Mouse (Mus musculus): ENCODE measurements around the gene Olfr643. TPM values are rescaled to one million over a fixed set of nuclear protein-coding genes. Genes with fewer than 3 reads are reported as not detected.

The Olfr643 gene
- not detected in 2 replicates for polyA plus RNA-seq (2016; fragmentation: Nextera tagmentation; extraction: Ambion mirVana)

DNA sequence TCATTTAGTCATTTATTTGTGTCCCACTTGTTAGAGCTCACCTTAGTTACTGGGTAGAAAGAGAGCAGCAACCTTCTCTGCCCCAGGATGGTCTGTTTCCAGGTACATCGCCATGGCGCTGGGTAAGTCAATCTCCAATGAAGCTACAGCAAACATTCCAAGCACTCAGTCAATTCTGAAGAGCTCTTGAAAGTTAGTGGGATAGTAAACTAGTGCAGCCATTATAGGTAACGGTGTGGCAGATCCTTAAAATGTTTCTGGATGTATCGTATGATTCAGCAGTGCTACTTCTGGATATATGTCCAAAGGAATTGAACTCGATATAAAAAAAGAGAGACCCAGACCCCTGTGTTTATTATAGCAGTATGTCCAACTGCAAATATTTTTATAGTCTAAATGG, at the start of gene Olfr643:
TSS of gene Olfr643 (minus strand) at position 101 of the 400 bp plus-strand sequence.
- no peak within 1 kb of the TSS for H3K27ac ChIP-seq
- H3K4me1 ChIP-seq = no peaks in the 10 kb centered on the region
- H3K4me2 ChIP-seq (replicated peaks) = no peak within 1 kb of the TSS
- WGBS = 88% methylated on average over 5 of the region's 5 CpGs
- ATAC-seq (ENCODE audit: low FRiP score, low read depth) = no peak
- H3K36me3 ChIP-seq = no peaks in the 10 kb centered on the region
- H3K27me3 ChIP-seq (replicated peaks) = no peaks in the 10 kb centered on the region
- no peak within 1 kb of the TSS for H3K4me3 ChIP-seq
- no peaks in the 10 kb centered on the region for H3K9me3 ChIP-seq
- H3K9ac ChIP-seq = no peak within 1 kb of the TSS

DNA sequence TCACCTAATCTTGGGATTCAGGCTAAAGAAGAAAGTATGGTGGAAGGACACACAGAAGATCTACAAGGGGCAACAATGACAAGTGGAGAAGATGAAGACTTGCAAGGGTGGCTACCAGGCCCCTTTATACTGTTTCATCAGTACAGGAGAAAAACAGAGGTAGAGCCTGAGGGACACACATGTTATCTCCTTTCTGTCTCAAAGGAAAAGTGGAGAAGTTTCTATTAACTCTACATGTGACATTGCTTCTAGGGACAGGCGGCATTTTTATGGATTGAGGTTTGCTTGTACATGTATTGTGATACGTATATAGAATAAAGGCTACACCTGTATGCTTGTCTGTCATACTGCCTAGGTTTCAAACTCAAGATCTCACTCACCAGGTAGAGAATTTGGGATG, 46.1 kb upstream of the Olfr643 start, which contains the start of gene Olfr648:
TSS of gene Olfr648 (minus strand) at position 101 of the 400 bp plus-strand sequence.
- H3K4me2 ChIP-seq (replicated peaks) = no peak within 1 kb of the TSS
- H3K36me3 ChIP-seq = no peaks in the 10 kb centered on the region
- H3K4me3 ChIP-seq = no peak within 1 kb of the TSS
- no peak within 1 kb of the TSS for H3K9ac ChIP-seq
- ATAC-seq (ENCODE audit: low FRiP score, low read depth) = no peak
- no peaks in the 10 kb centered on the region for H3K4me1 ChIP-seq
- no peak within 1 kb of the TSS for H3K27ac ChIP-seq
- WGBS = 96% methylated on average over 2 of the region's 2 CpGs
- H3K9me3 ChIP-seq = no peaks in the 10 kb centered on the region
- H3K27me3 ChIP-seq (replicated peaks) = no peaks in the 10 kb centered on the region

DNA sequence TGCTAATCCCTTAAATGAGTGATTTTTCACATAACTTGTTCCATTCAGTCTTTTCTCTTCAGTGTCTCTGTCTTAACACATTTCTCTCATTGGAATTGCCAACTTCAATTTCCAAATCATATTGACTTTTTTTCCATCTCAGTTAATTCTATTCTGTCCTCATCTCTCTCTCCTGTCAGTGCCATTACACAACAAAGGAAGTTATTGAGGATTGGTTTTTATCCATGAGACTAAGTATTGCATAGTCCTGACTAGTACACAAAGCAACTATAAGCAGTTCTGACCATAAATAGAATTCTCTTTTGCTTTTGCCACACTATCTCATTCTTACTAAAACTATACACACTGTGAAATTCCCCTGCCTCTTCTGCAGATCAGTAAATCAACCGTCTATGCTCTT, 41.9 kb upstream of the Olfr643 start:
- Histone ChIP-seq H3K36me3 (no peaks in the 10 kb centered on the region), H3K4me3 (no peak overlapping the region), H3K27ac (no peak overlapping the region), H3K9ac (no peak overlapping the region), H3K9me3 (no peaks in the 10 kb centered on the region), H3K4me2 (replicated peaks) (no peak overlapping the region), H3K4me1 (no peaks in the 10 kb centered on the region), H3K27me3 (replicated peaks) (no peaks in the 10 kb centered on the region)
- WGBS = 84% methylated on average over 1 of the region's 1 CpGs
- no peak for ATAC-seq (ENCODE audit: low FRiP score, low read depth)

DNA sequence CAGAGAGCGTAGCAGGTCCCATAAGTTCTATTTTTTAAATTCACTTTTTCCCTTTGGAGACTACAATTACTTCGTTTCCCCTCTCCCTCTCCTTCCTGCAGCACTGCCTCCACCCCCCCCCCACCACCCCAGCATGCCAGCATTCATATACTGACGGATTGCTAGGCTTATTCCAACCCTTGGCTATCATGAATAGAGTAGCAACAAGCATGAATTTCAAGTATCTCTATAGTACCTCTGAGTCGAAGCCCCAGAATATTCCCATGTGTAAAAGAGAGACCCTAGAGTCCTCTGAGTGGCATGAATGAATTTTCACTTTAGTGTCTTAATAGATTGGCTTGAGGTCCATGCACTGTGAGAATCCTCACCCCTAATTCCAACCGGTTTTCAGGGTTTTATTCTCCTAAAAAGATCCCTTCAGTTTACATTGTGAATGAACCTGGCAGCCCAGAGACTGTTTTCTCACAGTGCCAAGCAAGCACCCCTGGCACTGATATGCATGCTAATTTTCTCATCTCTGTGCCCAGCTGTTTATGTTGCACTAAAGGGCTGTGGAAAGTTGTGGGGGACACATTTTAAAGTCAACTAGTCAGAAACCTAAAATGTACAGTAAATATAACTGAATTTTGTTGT, 41.3 kb upstream of the Olfr643 start:
- H3K9ac ChIP-seq = no peak overlapping the region
- no peak overlapping the region for H3K27ac ChIP-seq
- no peak overlapping the region for H3K4me3 ChIP-seq
- no peaks in the 10 kb centered on the region for H3K36me3 ChIP-seq
- no peaks in the 10 kb centered on the region for H3K27me3 ChIP-seq (replicated peaks)
- H3K9me3 ChIP-seq = no peaks in the 10 kb centered on the region
- no peak overlapping the region for H3K4me2 ChIP-seq (replicated peaks)
- no peaks in the 10 kb centered on the region for H3K4me1 ChIP-seq
- 73% methylated on average over 5 of the region's 5 CpGs for WGBS
- no peak for ATAC-seq (ENCODE audit: low FRiP score, low read depth)

DNA sequence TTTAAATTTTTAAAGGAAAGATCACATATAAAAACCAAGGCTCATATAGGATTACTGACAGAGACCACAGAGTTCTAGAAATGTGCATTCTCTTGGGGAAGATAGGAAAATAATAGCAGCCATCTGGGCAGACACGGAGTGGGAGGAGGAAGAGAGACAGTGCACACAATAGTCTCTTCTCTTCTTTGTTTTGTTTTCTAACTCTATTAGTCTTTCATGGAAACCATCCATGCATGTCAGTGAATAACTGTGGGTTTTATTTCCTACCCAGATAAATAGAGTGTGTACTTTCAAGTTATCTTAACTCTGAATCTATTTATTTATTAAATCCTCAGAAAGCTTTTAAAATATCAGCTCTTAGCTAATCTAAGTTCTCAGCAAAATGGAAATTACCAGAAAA, 37.9 kb upstream of the Olfr643 start:
- no peak for ATAC-seq (ENCODE audit: low FRiP score, low read depth)
- Histone ChIP-seq H3K27me3 (replicated peaks) (no peaks in the 10 kb centered on the region), H3K27ac (no peak overlapping the region), H3K36me3 (no peaks in the 10 kb centered on the region), H3K4me1 (no peaks in the 10 kb centered on the region), H3K4me2 (replicated peaks) (no peak overlapping the region), H3K4me3 (no peak overlapping the region), H3K9ac (no peak overlapping the region), H3K9me3 (no peaks in the 10 kb centered on the region)
- WGBS = 15% methylated on average over 1 of the region's 1 CpGs

DNA sequence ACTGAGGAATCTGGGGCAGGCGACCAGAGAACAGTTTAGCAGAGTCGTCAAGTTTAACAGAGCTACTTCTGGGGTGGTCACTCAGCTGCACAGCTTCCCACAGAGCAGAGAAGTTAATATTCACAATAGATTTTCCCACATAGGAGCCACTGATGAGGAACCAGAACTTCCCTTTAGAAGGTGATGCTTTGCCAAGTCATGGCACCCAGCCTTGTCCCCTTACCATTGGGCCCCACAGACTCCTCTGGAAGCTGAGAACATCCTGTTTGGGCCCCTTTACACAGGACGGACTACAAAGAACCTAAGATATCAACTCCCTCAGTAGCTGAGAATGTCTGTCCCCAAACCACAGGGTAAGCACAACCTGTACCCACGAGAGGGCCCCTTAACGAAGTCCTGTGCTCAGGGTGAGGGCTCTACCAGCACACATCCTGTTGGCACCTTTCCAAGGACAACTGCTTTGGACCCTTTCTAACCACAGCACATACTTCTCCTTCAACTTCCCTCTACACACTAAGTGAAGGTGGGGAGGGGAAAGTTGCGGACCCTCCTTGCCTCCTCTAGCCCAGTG, 32.5 kb upstream of the Olfr643 start:
- H3K27me3 ChIP-seq (replicated peaks) = no peaks in the 10 kb centered on the region
- no peaks in the 10 kb centered on the region for H3K9me3 ChIP-seq
- no peak overlapping the region for H3K9ac ChIP-seq
- no peak overlapping the region for H3K4me3 ChIP-seq
- 82% methylated on average over 6 of the region's 6 CpGs for WGBS
- H3K27ac ChIP-seq = no peak overlapping the region
- no peak overlapping the region for H3K4me2 ChIP-seq (replicated peaks)
- no peaks in the 10 kb centered on the region for H3K4me1 ChIP-seq
- ATAC-seq (ENCODE audit: low FRiP score, low read depth) = no peak
- no peaks in the 10 kb centered on the region for H3K36me3 ChIP-seq

DNA sequence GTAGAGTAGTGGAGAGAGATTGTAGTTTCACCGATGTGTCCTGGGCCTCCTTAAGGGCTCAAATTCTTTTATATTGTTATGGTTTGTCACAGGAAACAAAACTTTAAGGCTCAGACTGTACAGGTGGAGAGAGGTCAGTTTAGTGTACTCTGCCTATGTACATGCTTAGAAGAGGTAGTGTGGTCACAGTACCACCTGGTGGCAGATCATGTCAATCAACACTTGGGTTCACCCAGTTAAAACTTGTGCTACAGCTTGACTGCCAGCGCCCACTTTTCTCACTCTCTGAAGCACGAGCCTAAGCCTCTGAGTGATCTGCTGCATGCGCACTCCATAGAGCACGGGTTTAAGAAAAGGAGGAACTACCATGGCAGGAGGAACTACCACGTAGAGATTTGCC, 29.9 kb upstream of the Olfr643 start:
- WGBS = 83% methylated on average over 6 of the region's 6 CpGs
- ATAC-seq (ENCODE audit: low FRiP score, low read depth) = no peak

DNA sequence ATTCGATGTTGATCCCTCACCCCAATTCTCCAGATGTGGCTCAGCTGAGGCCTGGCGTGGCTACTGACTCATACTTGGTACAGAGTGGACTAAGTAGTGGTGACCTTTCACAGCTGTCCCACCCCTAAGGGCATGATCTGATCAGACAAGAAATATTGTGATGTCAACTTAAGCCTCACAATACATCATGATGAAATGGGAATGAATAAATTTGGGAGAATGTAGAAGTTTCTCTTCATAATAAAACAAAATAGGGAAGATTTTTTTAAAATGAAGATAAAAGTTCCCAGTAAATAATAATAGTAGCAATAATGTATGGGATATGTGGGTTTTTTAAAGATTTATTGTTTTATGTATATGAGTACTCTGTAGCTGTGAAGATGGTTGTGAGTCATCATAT, 13.3 kb upstream of the Olfr643 start, which contains the start of gene Ubqlnl:
TSS of gene Ubqlnl (minus strand) at position 101 of the 400 bp plus-strand sequence.
- Histone ChIP-seq H3K9me3 (no peaks in the 10 kb centered on the region), H3K36me3 (no peaks in the 10 kb centered on the region), H3K27me3 (replicated peaks) (no peaks in the 10 kb centered on the region), H3K4me3 (no peak within 1 kb of the TSS), H3K4me1 (no peaks in the 10 kb centered on the region), H3K27ac (no peak within 1 kb of the TSS), H3K4me2 (replicated peaks) (no peak within 1 kb of the TSS), H3K9ac (no peak within 1 kb of the TSS)
- ATAC-seq (ENCODE audit: low FRiP score, low read depth) = no peak
- WGBS = 83% methylated on average over 2 of the region's 2 CpGs

More for the DNA sequence above, 29.9 kb upstream of the Olfr643 start:
- no peaks in the 10 kb centered on the region for H3K4me1 ChIP-seq
- no peaks in the 10 kb centered on the region for H3K9me3 ChIP-seq
- H3K27ac ChIP-seq = no peak overlapping the region
- no peak overlapping the region for H3K9ac ChIP-seq
- no peak overlapping the region for H3K4me3 ChIP-seq
- H3K36me3 ChIP-seq = no peaks in the 10 kb centered on the region
- no peak overlapping the region for H3K4me2 ChIP-seq (replicated peaks)
- H3K27me3 ChIP-seq (replicated peaks) = no peaks in the 10 kb centered on the region

DNA sequence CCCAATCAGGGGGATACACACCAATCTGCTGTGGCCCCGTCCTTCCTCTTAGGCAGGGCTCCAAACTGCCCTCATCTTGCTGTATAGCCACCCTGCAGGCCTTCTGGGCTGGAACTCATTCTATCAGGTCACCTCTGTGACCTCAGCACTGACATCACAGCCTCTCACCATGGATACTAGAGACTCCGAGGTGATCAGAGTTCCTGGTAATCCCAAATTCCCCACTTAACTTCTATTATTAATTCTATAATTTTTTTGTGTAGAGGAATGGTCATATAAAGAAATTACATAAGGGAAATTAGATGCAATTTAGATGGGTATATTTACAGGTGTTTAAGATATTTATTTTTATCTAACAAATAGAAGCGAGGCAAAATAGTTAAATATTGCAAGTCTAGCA, 6.0 kb upstream of the Olfr643 start, which contains the start of gene Ubqln3:
TSS of gene Ubqln3 (minus strand) at position 101 of the 400 bp plus-strand sequence.
- H3K9me3 ChIP-seq = no peaks in the 10 kb centered on the region
- no peaks in the 10 kb centered on the region for H3K36me3 ChIP-seq
- no peaks in the 10 kb centered on the region for H3K4me1 ChIP-seq
- WGBS = 78% methylated on average over 3 of the region's 3 CpGs
- H3K9ac ChIP-seq = no peak within 1 kb of the TSS
- no peak for ATAC-seq (ENCODE audit: low FRiP score, low read depth)
- H3K27me3 ChIP-seq (replicated peaks) = no peaks in the 10 kb centered on the region
- H3K27ac ChIP-seq = no peak within 1 kb of the TSS
- H3K4me2 ChIP-seq (replicated peaks) = no peak within 1 kb of the TSS
- no peak within 1 kb of the TSS for H3K4me3 ChIP-seq

DNA sequence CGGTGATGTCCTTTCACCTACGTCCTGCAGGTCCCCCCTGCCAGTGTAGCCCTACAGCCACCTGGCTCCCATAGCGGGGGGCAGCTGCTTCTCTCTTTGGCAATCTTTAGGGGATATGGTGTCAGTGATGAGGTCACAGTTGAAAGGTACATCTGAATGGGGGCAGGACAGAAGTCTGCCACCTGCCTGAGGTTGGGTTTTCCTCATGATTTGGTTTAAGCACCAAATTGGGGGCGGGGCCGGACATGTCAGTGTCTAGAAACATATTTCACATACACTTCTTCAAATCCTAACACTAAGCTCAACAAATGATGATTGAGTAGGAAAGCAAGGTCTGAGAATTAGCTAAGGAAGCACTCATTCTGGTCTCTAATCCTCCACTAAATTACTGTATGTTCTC, 7.5 kb downstream of the Olfr643 start, which contains the start of gene Ubqln5:
TSS of gene Ubqln5 (minus strand) at position 101 of the 400 bp plus-strand sequence.
- WGBS = 88% methylated on average over 5 of the region's 5 CpGs
- Histone ChIP-seq H3K27me3 (replicated peaks) (no peaks in the 10 kb centered on the region), H3K9me3 (no peaks in the 10 kb centered on the region), H3K4me2 (replicated peaks) (no peak within 1 kb of the TSS), H3K9ac (no peak within 1 kb of the TSS), H3K27ac (no peak within 1 kb of the TSS), H3K4me1 (no peaks in the 10 kb centered on the region), H3K36me3 (no peaks in the 10 kb centered on the region), H3K4me3 (no peak within 1 kb of the TSS)
- ATAC-seq (ENCODE audit: low FRiP score, low read depth) = no peak

DNA sequence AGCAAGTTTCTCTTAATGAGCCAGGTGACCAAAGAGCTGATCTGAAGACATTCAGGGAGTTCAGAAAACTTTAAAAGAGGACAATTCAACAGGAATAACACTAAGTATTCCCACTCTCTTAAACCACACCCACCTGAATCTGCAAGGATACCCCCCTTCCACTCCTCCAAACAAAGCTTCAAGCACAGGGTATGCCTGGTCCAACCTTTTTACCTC, 32.5 kb downstream of the Olfr643 start, which contains the start of gene Olfr646:
TSS of gene Olfr646 (plus strand) at position 117 of the 216 bp plus-strand sequence.
- no peaks in the 10 kb centered on the region for H3K9me3 ChIP-seq
- H3K27ac ChIP-seq = no peak within 1 kb of the TSS
- no peaks in the 10 kb centered on the region for H3K36me3 ChIP-seq
- H3K9ac ChIP-seq = no peak within 1 kb of the TSS
- peaks cover 8% of the 10 kb centered on the region; the same call in 1 of the 2 replicates for H3K4me1 ChIP-seq
- H3K4me3 ChIP-seq = no peak within 1 kb of the TSS
- H3K27me3 ChIP-seq (replicated peaks) = no peaks in the 10 kb centered on the region
- no peak within 1 kb of the TSS for H3K4me2 ChIP-seq (replicated peaks)
- peak; percentile 41 for ATAC-seq (ENCODE audit: low FRiP score, low read depth)

DNA sequence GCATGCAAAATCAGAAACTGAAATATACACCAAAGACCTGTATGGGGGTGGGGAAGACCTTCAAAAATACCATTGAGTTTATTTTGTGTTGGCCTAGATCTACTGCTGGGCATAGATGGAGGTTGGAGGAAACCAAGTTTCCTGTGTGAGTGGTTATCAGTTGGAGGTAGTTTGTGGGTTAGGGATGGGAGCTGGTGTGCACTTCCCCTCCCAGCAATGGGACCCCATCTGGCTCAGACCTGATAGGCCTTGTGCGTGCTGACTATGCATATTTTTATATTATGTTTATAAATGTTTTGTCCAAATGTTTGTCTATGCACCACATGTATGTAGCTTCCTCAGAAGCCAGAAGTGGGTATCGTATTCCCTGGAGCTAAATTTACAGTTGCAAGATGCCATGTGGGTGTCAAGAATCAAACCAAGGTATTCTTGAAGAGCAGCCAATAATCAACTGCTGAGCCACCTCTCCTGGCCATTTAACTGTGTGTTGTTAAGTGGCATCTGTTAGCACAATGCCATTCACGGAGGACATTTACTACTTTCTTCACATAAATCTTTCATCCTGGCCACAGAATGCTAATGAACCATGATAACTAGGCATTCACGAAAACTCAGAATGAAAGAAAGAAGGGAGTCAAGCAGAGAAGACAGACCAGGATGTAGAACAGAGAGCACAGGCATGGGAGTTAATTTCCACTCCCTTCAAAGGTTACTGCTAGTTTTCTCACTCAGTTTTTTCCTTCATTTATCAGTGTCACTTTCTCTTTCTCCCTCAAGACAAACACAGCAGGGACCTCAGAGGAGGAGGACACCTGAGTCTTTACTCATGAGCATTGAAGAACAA, 33.1 kb downstream of the Olfr643 start:
- Histone ChIP-seq H3K36me3 (no peaks in the 10 kb centered on the region), H3K9me3 (no peaks in the 10 kb centered on the region), H3K9ac (no peak overlapping the region), H3K4me1 (peaks cover 8% of the 10 kb centered on the region; the same call in 1 of the 2 replicates), H3K27me3 (replicated peaks) (no peaks in the 10 kb centered on the region), H3K27ac (no peak overlapping the region), H3K4me2 (replicated peaks) (no peak overlapping the region), H3K4me3 (no peak overlapping the region)
- 19% methylated on average over 4 of the region's 4 CpGs for WGBS
- ATAC-seq (ENCODE audit: low FRiP score, low read depth) = peak; percentile 85
